Mouse (Mus musculus) ES-CJ7 (cell line): ENCODE results near the gene Vps51.

Experiments
- DNase-seq: peaks from one replicate; pipeline ENCODE4 v3.0.0; 2011; ENCODE audit warnings: low read depth, low spot score

Vps51 gene

GRCm38 (mm10) chr19:6076564-6077393 is at the start of gene Vps51:
Gene Vps51, minus strand, starts transcription at chr19:6077231.
- peak; percentile 96 for DNase-seq

GRCm38 (mm10) chr19:6126289-6126688 is 49.3 kb upstream of the Vps51 start:
- DNase-seq = peak; percentile 83

GRCm38 (mm10) chr19:6124898-6125297 is 47.9 kb upstream of the Vps51 start:
- no peak for DNase-seq

GRCm38 (mm10) chr19:6123330-6123729 is 46.3 kb upstream of the Vps51 start:
- DNase-seq = no peak

- peak; percentile 38 for DNase-seq
Measured at GRCm38 (mm10) chr19:6121761-6122160, 44.7 kb upstream of the Vps51 start.

GRCm38 (mm10) chr19:6118677-6119185 is 41.7 kb upstream of the Vps51 start:
- no peak for DNase-seq

GRCm38 (mm10) chr19:6117986-6118676 is 41.1 kb upstream of the Vps51 start, which contains the start of gene Sac3d1:
Gene Sac3d1, minus strand, starts transcription at chr19:6118650.
- DNase-seq = peak; percentile 94

GRCm38 (mm10) chr19:6117346-6117985 is 40.4 kb upstream of the Vps51 start:
- DNase-seq = no peak

- no peak for DNase-seq
Measured at GRCm38 (mm10) chr19:6116113-6116850, 39.3 kb upstream of the Vps51 start.

GRCm38 (mm10) chr19:6113116-6113515 is 36.1 kb upstream of the Vps51 start:
- DNase-seq = no peak

GRCm38 (mm10) chr19:6105586-6105985 is 28.6 kb upstream of the Vps51 start, which contains the start of gene Naaladl1:
Gene Naaladl1, plus strand, starts transcription at chr19:6105782.
- no peak for DNase-seq

- no peak for DNase-seq
Measured at GRCm38 (mm10) chr19:6104476-6104875, 27.4 kb upstream of the Vps51 start.

- no peak for DNase-seq
Measured at GRCm38 (mm10) chr19:6102169-6102853, 25.3 kb upstream of the Vps51 start.

GRCm38 (mm10) chr19:6101186-6101585 is 24.2 kb upstream of the Vps51 start:
- no peak for DNase-seq

- no peak for DNase-seq
Measured at GRCm38 (mm10) chr19:6097847-6098246, 20.8 kb upstream of the Vps51 start.

- no peak for DNase-seq
Measured at GRCm38 (mm10) chr19:6094119-6094518, 17.1 kb upstream of the Vps51 start, which contains the start of gene AC131692.1. Gene AC131692.1, plus strand, starts transcription at chr19:6094419.

- DNase-seq = no peak
Measured at GRCm38 (mm10) chr19:6088841-6089240, 11.8 kb upstream of the Vps51 start.

GRCm38 (mm10) chr19:6085417-6085879 is 8.4 kb upstream of the Vps51 start:
- DNase-seq = peak; percentile 97

- peak; percentile 99 for DNase-seq
Measured at GRCm38 (mm10) chr19:6084478-6085248, 7.6 kb upstream of the Vps51 start, which contains the start of the genes Zfpl1 and Cdca5. Gene Zfpl1, minus strand, starts transcription at chr19:6084956. Gene Cdca5, plus strand, starts transcription at chr19:6084983.

- DNase-seq = no peak
Measured at GRCm38 (mm10) chr19:6082156-6082555, 5.1 kb upstream of the Vps51 start, which contains the start of gene Gm28374. Gene Gm28374, minus strand, starts transcription at chr19:6082256.
